Mouse (Mus musculus): ENCODE data around the gene Mboat7.
"Not testable (repeated sequence)": the region's sequence is repeated elsewhere in the genome, so short reads cannot be mapped to it uniquely, and the experiment has no call there.

The Mboat7 gene

GRCm38 (mm10) chr7:3692987-3693808 is at the start of gene Mboat7:
Mboat7 (minus strand) TSS chr7:3693523.
- DNase-seq, result peak; percentile 97 to 98

GRCm38 (mm10) chr7:3732675-3733074 is 39.4 kb upstream of the Mboat7 start:
- DNase-seq, result not testable (repeated sequence)

GRCm38 (mm10) chr7:3725459-3725858 is 32.1 kb upstream of the Mboat7 start:
- not testable (repeated sequence) for DNase-seq

GRCm38 (mm10) chr7:3720268-3720667 is 26.9 kb upstream of the Mboat7 start, which contains the start of gene Pirb:
Pirb (minus strand) TSS chr7:3720391.
- not testable (repeated sequence) for DNase-seq

- DNase-seq, result peak in 1 of 2 experiments; percentile 0
Measured at GRCm38 (mm10) chr7:3715249-3715648, 21.9 kb upstream of the Mboat7 start.

GRCm38 (mm10) chr7:3712264-3712942 is 19.1 kb upstream of the Mboat7 start:
- DNase-seq, result no peak

GRCm38 (mm10) chr7:3709000-3709399 is 15.7 kb upstream of the Mboat7 start:
- no peak for DNase-seq

GRCm38 (mm10) chr7:3708447-3708980 is 15.2 kb upstream of the Mboat7 start:
- DNase-seq, result not testable (repeated sequence)

GRCm38 (mm10) chr7:3707568-3708413 is 14.5 kb upstream of the Mboat7 start:
- no peak for DNase-seq

GRCm38 (mm10) chr7:3707027-3707426 is 13.7 kb upstream of the Mboat7 start:
- DNase-seq, result no peak

GRCm38 (mm10) chr7:3706343-3706934 is 13.1 kb upstream of the Mboat7 start:
- DNase-seq, result peak in 1 of 2 experiments; percentile 25

GRCm38 (mm10) chr7:3705911-3706310 is 12.6 kb upstream of the Mboat7 start:
- DNase-seq, result peak in 1 of 2 experiments; percentile 19

- peak in 1 of 2 experiments; percentile 13 for DNase-seq
Measured at GRCm38 (mm10) chr7:3705461-3705860, 12.1 kb upstream of the Mboat7 start.

- no peak for DNase-seq
Measured at GRCm38 (mm10) chr7:3704475-3704874, 11.2 kb upstream of the Mboat7 start.

GRCm38 (mm10) chr7:3703879-3704441 is 10.6 kb upstream of the Mboat7 start, which contains the start of gene Rps9:
Rps9 (plus strand) TSS chr7:3703993.
- DNase-seq, result peak; percentile 98

GRCm38 (mm10) chr7:3703148-3703878 is 10.0 kb upstream of the Mboat7 start:
- no peak for DNase-seq

GRCm38 (mm10) chr7:3698471-3698870 is 5.1 kb upstream of the Mboat7 start:
- no peak for DNase-seq

- peak; percentile 55 to 61 for DNase-seq
Measured at GRCm38 (mm10) chr7:3694949-3695305, 1.6 kb upstream of the Mboat7 start.

GRCm38 (mm10) chr7:3694076-3694948 is 989 bp upstream of the Mboat7 start:
- peak; percentile 74 for DNase-seq

GRCm38 (mm10) chr7:3693809-3694075 is 419 bp upstream of the Mboat7 start:
- DNase-seq, result no peak
